Mouse (Mus musculus) liver, embryonic 14.5 days (tissue): ENCODE data around the gene Pou3f1. TPM values are rescaled to one million over a fixed set of nuclear protein-coding genes. Genes with fewer than 3 reads are reported as not detected.

Experiments
- ATAC-seq: fragments of 200-750 bp; cut with Nextera tagmentation; 2 replicates; pipeline ENCODE4 v1.8.0; 2017; ENCODE audit warnings: moderate number of reproducible peaks, mild to moderate bottlenecking, moderate library complexity; ENCODE audit not compliant: insufficient read depth
- DNase-seq, 3 experiments: peaks; one replicate each; pipeline ENCODE4 v3.0.0-alpha.2; 2012 to 2013; ENCODE audit warnings: low read depth in 3 of 3, low spot score in 3 of 3
- H3K27ac ChIP-seq: fragments of 300-500 bp; sonication (generic); 2 replicates; pipeline ENCODE4 v1.5.1; 2014; ENCODE audit warnings: moderate library complexity, mild to moderate bottlenecking, control low read depth, inconsistent platforms
- H3K27me3 ChIP-seq: fragments of 300-500 bp; sonication (generic); 2 replicates; pipeline ENCODE4 v1.6.1; 2014; ENCODE audit warnings: mild to moderate bottlenecking, low read length, moderate library complexity; ENCODE audit not compliant: control insufficient read depth, insufficient read depth
- H3K36me3 ChIP-seq: fragments of 300-500 bp; sonication (generic); replicated peaks from 2 replicates; pipeline ENCODE4 v1.6.1; 2014; ENCODE audit warnings: low read depth; ENCODE audit not compliant: control insufficient read depth, insufficient read depth
- H3K4me1 ChIP-seq, 2 experiments: fragments of 200-500 bp in 1 of 2; fragments of 300-500 bp in 1 of 2; sonication (generic) in 1 of 2; replicated peaks; 2 replicates each; pipeline ENCODE4 v1.6.1; 2012 to 2014; ENCODE audit warnings: antibody characterized with exemption in 1 of 2, inconsistent platforms in 1 of 2, low read length in 1 of 2; ENCODE audit not compliant: control insufficient read depth in 2 of 2, insufficient read depth in 2 of 2
- H3K4me2 ChIP-seq: fragments of 300-500 bp; sonication (generic); 2 replicates; pipeline ENCODE4 v1.6.1; 2014; ENCODE audit warnings: low read depth, mild to moderate bottlenecking, control low read depth, moderate library complexity
- H3K4me3 ChIP-seq, 2 experiments: fragments of 200-500 bp in 1 of 2; fragments of 300-500 bp in 1 of 2; sonication (generic) in 1 of 2; 2 replicates each; pipeline ENCODE4 v1.5.1; 2012 to 2014; ENCODE audit warnings: low read depth in 2 of 2, low read length in 2 of 2, mild to moderate bottlenecking in 2 of 2, control low read depth in 1 of 2, inconsistent platforms in 1 of 2, moderate library complexity in 1 of 2; ENCODE audit not compliant: insufficient read depth in 1 of 2
- H3K9ac ChIP-seq: fragments of 300-500 bp; sonication (generic); replicated peaks from 2 replicates; pipeline ENCODE4 v1.6.1; 2014; ENCODE audit warnings: mild to moderate bottlenecking, control low read depth, moderate library complexity
- H3K9me3 ChIP-seq: fragments of 300-500 bp; sonication (generic); 2 replicates; pipeline ENCODE4 v1.6.1; 2016; ENCODE audit warnings: low read length, mixed read lengths; ENCODE audit not compliant: control insufficient read depth
- CTCF ChIP-seq: IDR thresholded peaks from 2 replicates; pipeline ENCODE4 v1.5.1; 2016; ENCODE audit warnings: antibody characterized with exemption, low read depth, control low read depth
- EP300 ChIP-seq: IDR thresholded peaks from 2 replicates; pipeline ENCODE4 v1.6.1; 2016; ENCODE audit warnings: antibody characterized with exemption, low read depth
- WGBS: fragments of 180-500 bp; shearing (Covaris S2); extraction: QIAGEN DNeasy Blood & Tissue Kit; methylation state at CpG from one replicate; pipeline ENCODE4 v1.1.7; 2014; ENCODE audit not compliant: insufficient replicate concordance; 5-methylcytosine and 5-hydroxymethylcytosine counted together
- polyA plus RNA-seq, 2 experiments: library from polyadenylated mRNA; depleted of rRNA in 1 of 2; stranded (reverse) in 1 of 2; unstranded in 1 of 2; fragments of >200 nt; fragmentation: Nextera tagmentation in 1 of 2; extraction: Ambion mirVana in 1 of 2; gene quantifications; 2 replicates each; pipeline versions ENCODE4 v1.2.1 to v1.2.3; 2012 to 2014

The Pou3f1 gene
- polyA plus RNA-seq, 2 experiments: 0.01 TPM; not detected in 1

- Histone ChIP-seq H3K4me1 (peaks cover 14 to 23% of the 10 kb centered on the region in 2 experiments), H3K27ac (no peak overlapping the region), H3K36me3 (no peaks in the 10 kb centered on the region), H3K9me3 (no peaks in the 10 kb centered on the region), H3K27me3 (peaks cover 15% of the 10 kb centered on the region), H3K9ac (no peak overlapping the region), H3K4me2 (peak overlapping the region; percentile 34), H3K4me3 (no peak overlapping the region)
- ATAC-seq: no peak
- WGBS: 7% methylated on average over 8 of the region's 8 CpGs
- no peak for DNase-seq
- no peak for TF ChIP-seq CTCF
- no peak for TF ChIP-seq EP300
Observed at GRCm38 (mm10) chr4:124646591-124646990, 10.0 kb upstream of the Pou3f1 start.

GRCm38 (mm10) chr4:124647909-124648308 lies 8.7 kb upstream of the Pou3f1 start:
- no peak overlapping the region for H3K9ac ChIP-seq
- H3K36me3 ChIP-seq: no peaks in the 10 kb centered on the region
- peaks cover 14 to 23% of the 10 kb centered on the region in 2 experiments for H3K4me1 ChIP-seq
- ATAC-seq (no peak), DNase-seq (no peak)
- no peak overlapping the region for H3K4me3 ChIP-seq
- H3K9me3 ChIP-seq: no peaks in the 10 kb centered on the region
- H3K4me2 ChIP-seq: no peak overlapping the region
- TF ChIP-seq CTCF (no peak), EP300 (no peak)
- 52% methylated on average over 5 of the region's 5 CpGs for WGBS
- H3K27me3 ChIP-seq: peaks cover 23% of the 10 kb centered on the region
- H3K27ac ChIP-seq: no peak overlapping the region

GRCm38 (mm10) chr4:124652886-124653285 lies 3.7 kb upstream of the Pou3f1 start:
- DNase-seq (no peak), ATAC-seq (no peak)
- WGBS: 11% methylated on average over 9 of the region's 9 CpGs

GRCm38 (mm10) chr4:124656854-124657650 lies 445 bp downstream of the Pou3f1 start:
- no peak overlapping the region for H3K27ac ChIP-seq
- no peak overlapping the region for H3K9ac ChIP-seq
- H3K4me3 ChIP-seq: peak overlapping the region; percentile 25 to 52; a peak in 3 of 4 replicates
- H3K36me3 ChIP-seq: no peaks in the 10 kb centered on the region
- H3K9me3 ChIP-seq: no peaks in the 10 kb centered on the region
- DNase-seq: peak; percentile 20 to 30 (median 22)
- under 1% methylated on average over 90 of the region's 92 CpGs for WGBS
- TF ChIP-seq EP300 (no peak), CTCF (no peak)
- ATAC-seq: peak; percentile 81
- H3K4me2 ChIP-seq: peak overlapping the region; percentile 73
- no peaks in the 10 kb centered on the region for H3K4me1 ChIP-seq
- H3K27me3 ChIP-seq: peaks cover 98% of the 10 kb centered on the region

More at GRCm38 (mm10) chr4:124652886-124653285, 3.7 kb upstream of the Pou3f1 start:
- Histone ChIP-seq H3K36me3 (no peaks in the 10 kb centered on the region), H3K9me3 (no peaks in the 10 kb centered on the region), H3K9ac (no peak overlapping the region), H3K4me3 (no peak overlapping the region), H3K4me1 (no peaks in the 10 kb centered on the region), H3K4me2 (no peak overlapping the region), H3K27me3 (peaks cover 66% of the 10 kb centered on the region), H3K27ac (no peak overlapping the region)
- TF ChIP-seq EP300 (no peak), CTCF (0 out of 2 replicates have a peak, but pooled peaks have one; percentile 1)

GRCm38 (mm10) chr4:124657781-124658180 lies 1.2 kb downstream of the Pou3f1 start:
- ATAC-seq (peak; percentile 25; the same call in 1 of the 2 replicates), DNase-seq (no peak)
- Histone ChIP-seq H3K9me3 (no peaks in the 10 kb centered on the region), H3K27ac (no peak overlapping the region), H3K9ac (no peak overlapping the region), H3K36me3 (no peaks in the 10 kb centered on the region), H3K4me2 (peak overlapping the region; percentile 73), H3K4me1 (no peaks in the 10 kb centered on the region), H3K4me3 (peak overlapping the region in 1 of 2 experiments; percentile 52; a peak in 2 of 4 replicates), H3K27me3 (peaks cover 100% of the 10 kb centered on the region)
- no peak for TF ChIP-seq EP300
- TF ChIP-seq CTCF: no peak
- WGBS: 2% methylated on average over 45 of the region's 61 CpGs
